Mouse (Mus musculus): ENCODE data around the gene Gabarap.

Gabarap gene

DNA sequence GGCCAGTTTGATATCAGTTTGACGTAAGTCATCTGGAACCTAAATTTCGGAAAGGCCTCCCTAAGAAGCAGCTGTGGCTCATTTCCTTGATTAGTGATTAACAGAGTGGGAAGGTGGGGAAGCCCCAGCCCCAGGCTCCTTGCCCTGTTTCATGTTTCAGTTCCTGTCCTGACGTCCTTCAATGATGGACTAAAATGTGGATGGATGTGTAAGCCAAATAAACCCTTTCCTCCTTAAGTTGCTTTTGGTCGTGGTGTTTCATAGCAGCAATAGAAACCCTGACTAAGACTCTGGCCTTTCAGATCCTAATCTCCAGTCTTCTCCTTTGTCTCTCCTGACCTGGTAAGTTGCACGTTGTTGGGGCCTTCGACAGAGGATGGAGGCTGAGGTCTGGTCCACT, 20.7 kb upstream of the Gabarap start:
- DNase-seq (ENCODE audit: low spot score), result no peak

DNA sequence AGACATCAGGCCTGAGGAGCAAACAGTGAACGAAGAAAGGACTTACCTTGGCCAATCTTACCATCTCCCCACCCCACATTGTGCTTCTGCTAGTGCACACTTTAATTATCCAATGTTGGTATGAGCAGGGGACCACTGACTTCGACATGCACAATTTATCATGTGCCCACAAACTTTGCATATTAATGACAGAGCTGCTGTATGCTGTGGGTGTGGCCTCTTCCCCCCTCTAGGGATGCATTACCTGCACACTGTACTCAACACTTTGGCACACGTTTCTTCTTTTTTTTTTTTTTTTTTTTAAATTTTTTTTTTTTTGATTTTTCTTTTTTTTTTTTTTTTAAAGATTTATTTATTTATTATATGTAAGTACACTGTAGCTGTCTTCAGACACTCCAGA, 20.2 kb upstream of the Gabarap start:
- no peak for DNase-seq (ENCODE audit: low spot score)

DNA sequence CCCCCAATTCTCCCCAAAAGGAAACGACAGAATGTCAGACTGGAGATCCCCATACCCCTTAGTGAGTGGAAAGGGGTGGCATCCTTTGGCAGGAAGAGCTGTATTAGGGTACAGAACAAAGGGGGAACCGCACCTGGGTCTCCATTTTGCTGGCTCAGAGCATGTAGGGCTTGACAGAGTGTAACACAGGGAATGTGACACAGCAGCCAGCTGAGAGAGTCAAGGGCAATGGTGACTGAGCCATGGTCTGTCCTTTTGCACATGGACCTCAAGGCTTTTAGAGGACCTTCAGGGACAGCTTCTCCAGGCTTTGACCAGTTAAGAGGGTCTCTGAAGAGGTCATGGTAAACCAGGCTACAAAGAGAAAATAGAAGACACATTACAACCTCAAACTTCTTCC, 16.0 kb upstream of the Gabarap start:
- no peak for DNase-seq (ENCODE audit: low spot score)

DNA sequence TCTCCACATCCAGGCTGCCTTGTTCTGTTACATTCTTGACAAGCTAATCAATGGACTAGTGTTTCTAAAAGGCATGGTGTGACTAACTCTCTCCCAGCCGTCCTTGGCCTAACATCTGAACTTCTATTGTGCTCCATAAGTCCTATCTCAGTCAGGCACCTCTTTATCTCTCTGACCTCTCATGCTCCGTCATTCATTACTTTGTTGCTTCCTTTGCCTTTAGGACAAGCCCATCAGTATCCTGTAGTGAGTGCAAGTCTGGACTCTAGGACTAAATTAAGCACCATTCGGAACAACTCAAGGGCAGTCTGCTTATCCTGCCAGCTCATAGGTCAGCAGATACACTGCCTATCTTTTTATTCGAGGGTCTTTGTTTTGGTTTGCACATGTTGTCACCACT, 14.7 kb upstream of the Gabarap start:
- DNase-seq (ENCODE audit: low spot score), result no peak

DNA sequence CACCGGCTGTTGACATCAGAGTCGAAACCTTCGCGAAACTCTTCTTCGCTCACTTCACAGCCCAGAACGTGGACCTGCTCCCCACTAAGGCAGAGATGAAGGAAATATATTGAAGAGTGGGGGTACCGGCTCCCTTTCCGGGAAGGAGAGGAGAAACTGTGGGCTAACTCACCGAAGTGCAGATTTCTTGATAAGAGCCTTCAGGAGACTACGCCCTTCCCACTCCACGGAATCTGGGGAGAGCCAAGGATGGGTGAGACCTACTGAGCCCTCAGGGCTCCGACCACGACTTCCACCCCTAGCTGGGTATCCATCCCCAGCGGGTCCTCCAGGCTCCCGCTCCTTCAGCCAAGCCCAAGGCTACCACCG, 11.1 kb upstream of the Gabarap start:
- no peak for DNase-seq (ENCODE audit: low spot score)

DNA sequence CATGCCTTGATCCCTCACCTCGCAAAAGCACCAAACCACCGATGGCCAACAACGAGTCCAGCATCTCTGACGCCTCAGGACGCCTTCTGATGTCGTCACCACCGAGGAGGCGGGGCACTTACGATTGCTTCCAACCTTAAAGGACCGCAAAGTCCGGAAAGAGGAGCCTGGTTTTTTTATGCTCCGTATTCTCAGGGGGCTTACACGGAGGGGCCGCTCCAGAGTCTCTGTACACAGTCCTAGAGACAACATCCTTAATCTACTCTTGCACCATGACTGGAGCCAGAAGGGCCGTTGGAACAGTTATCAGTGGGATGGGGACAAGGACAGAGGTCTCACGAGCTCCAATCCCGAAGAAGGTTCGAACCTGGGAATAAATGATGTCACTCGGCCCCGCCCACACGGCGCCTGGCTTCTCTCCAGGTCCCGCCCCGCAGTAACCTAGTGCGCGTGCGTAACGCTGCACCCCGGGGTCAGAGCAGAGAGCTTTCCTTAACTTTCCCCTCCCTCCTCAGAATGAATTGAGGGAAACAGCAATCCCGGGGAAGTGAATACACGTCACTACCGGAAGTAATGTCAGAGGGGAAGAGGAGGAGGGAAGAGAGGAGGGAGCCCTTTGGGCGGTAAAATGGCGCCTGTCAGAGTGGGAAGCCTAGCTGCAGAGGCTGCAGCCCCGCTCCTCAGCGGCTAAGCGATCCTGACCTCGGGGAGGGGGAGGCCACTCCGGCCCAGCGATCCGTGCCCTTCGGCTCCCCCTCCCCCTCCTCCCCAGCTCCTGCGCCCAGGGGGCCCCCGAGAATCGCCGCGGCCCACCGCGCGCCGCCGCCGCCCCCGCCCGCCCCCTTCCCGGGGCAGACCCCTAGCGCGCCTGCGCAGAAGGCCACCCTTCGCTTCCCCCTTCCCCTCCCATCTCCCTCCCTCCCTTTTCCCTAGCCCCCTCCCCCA, 10.5 kb upstream of the Gabarap start:
- peak; percentile 99 for DNase-seq (ENCODE audit: low spot score)

DNA sequence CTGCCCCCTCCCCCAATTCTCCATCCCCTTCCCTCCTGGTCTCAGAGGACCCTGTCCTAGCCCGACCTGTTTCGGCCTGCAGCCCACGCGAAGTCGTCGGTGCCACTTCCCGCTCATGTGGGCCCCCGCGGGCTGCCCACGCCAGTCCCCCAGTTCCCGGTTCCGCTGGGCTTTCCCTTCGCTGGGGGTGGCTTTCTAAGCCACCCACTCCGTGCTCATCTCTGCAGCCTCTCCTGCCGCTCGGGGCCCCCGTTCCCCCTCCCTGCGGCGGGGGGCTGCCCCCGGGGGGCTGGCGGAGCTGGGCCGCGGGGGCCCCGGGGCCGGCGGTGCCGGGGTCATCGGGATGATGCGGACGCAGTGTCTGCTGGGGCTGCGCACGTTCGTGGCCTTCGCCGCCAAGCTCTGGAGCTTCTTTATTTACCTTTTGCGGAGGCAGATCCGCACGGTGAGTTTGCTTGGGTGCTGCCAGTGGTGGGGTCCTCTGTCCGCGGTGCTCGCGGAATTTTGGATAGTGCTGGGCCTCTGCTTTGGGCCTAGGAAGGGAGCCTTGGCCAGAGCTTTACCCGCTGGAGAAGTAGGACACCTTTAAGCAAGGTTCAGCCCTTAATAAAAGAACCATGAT, 9.7 kb upstream of the Gabarap start, which contains the start of gene Ctdnep1:
Gene Ctdnep1, plus strand, starts transcription at position 16 of the 622 bp plus-strand sequence.
- no peak for DNase-seq (ENCODE audit: low spot score)

DNA sequence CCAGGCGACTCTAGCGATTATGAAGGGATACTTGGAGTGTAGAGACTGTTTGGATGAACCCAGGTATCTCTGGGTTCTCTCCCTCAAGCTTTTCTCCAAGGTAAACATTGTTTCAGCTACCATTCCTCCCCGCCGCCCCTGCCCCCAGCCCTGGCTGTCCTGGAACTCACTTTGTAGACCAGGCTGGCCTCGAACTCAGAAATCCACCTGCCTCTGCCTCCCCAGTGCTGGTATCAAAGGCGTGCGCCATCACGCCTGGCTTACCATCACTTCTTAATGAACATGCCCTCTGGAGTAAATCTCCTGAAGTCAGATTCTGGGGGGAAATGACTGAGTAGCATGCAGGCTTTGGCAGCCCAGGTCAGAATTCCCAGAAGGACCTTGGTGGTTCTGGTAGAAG, 8.7 kb upstream of the Gabarap start, which contains the start of gene Elp5:
Gene Elp5, minus strand, starts transcription at position 293 of the 400 bp plus-strand sequence.
- DNase-seq (ENCODE audit: low spot score), result no peak

DNA sequence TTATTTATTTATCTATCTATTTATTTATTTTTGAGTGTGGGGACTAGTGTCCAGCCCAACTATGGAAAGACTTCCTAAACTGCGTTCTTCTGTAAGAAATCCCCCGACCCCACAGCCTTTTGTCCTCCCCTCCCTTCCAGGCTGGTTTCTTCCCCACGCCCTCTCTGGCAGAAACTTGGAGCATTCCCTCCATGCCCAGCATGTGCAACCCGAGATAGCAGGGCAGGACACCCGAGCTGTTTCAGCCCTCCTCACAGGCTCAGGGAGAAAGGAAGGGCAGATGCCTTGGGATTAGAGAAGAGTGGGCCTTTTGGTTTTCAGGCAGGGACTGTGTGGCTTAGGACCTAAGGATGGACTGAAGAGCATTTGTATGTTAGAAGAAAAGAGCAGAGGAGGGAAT, 8.1 kb upstream of the Gabarap start:
- DNase-seq (ENCODE audit: low spot score), result no peak

DNA sequence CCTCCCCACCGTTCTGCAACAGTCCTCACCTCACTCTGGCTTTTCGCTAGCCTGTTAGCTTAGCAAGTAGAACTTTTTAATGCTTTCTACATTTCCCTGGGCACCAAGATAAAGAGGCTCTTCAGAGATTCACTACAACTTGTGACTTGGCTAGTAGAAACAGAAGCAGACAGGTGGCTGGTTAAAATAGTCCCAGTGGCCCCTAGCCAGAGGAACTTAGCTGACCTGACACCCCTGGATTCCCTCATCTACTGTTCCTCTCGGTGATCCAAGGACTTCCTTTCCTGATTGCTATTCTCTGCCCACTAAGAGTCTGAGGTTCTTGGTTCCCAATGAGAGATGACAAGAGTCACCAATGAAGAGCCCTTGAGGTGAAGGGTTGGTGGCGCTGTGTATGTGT, 7.6 kb upstream of the Gabarap start:
- no peak for DNase-seq (ENCODE audit: low spot score)

DNA sequence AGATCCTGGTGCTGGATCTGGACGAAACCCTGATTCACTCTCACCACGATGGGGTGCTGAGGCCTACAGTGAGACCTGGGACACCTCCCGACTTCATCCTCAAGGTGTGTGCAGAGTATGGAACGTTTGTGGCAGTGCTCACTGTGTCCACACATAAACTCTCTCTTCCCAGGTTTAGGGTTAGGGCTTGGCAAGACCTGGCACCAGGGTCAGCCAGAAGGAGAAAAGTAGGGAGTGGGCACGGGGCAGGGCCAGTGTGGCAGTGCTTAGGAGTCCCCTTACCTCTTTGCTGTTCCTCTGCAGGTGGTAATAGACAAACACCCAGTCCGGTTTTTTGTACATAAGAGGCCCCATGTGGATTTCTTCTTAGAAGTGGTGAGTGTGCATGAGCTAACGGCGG, 6.5 kb upstream of the Gabarap start:
- no peak for DNase-seq (ENCODE audit: low spot score)

DNA sequence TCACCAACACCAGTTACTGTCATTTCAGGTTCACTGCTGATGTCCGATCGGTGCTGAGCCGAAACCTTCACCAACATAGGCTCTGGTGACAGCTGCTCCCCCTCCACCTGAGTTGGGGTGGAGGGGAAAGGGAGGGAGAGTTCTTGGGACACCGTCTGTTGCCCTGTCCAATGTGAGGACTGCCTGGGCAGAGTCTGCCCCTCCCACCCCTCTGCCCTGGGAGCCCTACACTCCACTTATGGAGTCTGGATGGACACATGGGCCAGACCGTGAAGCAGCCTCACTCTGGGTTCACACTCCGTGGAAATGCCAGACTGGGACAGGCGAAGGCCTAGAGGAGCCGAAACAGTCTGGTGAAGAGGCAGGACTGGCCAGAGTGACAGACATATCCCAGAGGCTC, 994 bp upstream of the Gabarap start:
- no peak for DNase-seq (ENCODE audit: low spot score)

DNA sequence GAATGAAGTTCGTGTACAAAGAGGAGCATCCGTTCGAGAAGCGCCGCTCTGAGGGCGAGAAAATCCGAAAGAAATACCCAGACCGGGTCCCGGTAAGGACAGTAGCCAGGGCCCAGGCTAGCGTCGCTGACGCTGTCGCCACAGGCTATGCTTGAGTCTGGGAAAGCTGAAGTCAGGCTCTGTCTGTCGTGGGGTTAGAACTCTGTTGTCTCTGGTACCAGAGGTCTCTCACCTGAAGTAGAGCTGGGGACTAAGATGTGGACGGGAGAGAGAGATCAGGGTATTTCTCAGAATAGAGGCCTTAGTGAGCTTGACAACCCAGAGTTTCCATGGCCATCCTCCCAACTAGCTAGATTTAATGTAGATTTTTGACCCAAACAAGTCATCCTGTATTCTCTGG, 768 bp downstream of the Gabarap start:
- no peak for DNase-seq (ENCODE audit: low spot score)

DNA sequence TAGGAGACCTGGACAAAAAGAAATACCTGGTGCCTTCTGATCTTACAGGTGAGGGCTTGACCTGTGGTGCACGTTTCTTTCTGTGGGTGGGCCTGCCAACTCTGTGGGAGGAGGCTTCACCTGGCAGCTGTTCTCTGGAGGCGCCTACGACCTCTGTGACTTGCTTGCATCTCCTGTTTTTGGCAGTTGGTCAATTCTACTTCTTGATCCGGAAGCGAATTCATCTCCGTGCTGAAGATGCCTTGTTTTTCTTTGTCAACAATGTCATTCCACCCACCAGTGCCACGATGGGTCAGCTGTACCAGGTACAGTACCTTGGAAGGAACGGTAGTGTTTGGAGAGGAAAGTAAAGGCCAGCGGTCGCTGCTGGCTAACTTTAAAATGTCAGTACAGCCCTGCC, 1.5 kb downstream of the Gabarap start:
- no peak for DNase-seq (ENCODE audit: low spot score)

DNA sequence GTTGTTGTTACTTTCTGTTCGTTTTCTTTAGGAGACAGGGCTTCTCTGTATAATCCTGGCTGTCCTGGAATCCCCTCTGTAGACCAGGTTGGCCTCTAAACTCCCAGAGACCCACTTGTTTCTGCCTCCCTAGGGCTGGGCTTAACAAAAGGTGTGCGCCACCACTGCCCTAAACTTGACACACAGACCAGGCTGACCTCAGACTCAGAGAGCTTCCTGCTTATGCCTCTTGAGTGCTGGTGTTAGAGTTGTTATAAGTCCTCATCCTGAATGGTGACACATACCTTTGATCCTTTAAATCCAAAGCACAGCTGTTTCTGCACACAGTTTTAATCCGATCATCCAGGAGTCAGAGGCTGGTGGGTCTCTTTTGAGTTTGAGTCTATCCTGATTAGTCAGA, 2.0 kb downstream of the Gabarap start:
- DNase-seq (ENCODE audit: low spot score), result no peak

DNA sequence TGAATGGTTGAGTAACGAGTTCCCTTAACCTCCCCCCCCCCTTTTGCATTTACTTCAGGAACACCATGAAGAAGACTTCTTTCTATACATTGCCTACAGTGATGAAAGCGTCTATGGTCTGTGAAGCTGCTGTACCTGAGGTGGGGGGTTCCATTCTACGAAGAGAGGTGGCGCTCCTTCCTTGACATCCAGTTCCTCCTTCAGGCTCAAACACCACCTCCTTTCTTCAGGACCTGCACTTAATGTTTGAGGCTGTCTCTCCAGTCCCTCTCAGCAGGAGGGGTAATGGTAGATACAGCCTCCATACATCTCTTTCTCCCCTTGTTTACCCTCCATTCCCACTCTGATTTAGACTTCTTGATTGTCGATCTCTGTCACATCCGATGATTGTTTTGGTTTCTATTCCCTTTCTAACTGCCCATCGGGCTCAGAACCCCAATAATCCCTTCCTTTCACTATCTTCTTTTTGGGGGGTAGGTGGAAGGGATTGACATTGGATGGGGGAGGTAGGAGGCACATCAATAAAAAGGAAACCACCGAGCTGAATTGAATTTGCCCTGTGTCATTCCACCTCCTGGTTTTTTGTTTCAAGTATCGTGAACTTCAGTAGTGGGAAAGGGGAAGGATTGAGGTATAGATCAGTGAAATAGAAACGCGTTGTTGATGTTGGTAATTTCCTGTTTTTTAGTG, 3.6 kb downstream of the Gabarap start:
- DNase-seq (ENCODE audit: low spot score), result no peak

DNA sequence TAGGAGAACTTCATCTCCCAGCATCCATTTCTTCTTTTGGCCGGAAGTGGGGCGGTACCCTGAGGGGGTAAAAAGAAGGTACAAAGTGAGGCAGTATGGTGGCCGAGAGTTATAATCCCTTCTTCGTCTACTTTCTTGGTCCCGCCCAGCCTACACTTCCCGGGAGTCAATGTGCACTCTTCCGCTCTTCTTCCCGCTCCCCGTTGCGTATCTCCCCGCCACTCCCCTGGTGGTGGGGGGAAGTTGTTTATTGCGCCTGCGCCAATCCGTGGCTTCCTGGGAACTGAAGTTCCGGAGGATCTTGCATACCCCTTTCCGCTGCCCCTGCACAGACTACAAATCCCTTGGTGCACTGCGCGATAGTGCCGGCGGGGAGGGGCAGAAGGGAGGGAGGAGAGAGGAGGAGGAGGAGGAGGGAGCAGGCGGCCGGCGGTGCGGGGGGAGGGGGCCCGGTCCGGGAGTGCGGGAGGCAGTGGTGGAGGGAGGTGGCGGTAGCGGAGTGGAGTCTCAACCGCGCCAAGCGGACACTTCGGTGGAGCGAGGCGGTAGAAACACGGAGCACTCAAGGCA, 4.5 kb downstream of the Gabarap start, which contains the start of gene Phf23:
Gene Phf23, plus strand, starts transcription at position 387 of the 570 bp plus-strand sequence.
- DNase-seq (ENCODE audit: low spot score), result peak; percentile 91

DNA sequence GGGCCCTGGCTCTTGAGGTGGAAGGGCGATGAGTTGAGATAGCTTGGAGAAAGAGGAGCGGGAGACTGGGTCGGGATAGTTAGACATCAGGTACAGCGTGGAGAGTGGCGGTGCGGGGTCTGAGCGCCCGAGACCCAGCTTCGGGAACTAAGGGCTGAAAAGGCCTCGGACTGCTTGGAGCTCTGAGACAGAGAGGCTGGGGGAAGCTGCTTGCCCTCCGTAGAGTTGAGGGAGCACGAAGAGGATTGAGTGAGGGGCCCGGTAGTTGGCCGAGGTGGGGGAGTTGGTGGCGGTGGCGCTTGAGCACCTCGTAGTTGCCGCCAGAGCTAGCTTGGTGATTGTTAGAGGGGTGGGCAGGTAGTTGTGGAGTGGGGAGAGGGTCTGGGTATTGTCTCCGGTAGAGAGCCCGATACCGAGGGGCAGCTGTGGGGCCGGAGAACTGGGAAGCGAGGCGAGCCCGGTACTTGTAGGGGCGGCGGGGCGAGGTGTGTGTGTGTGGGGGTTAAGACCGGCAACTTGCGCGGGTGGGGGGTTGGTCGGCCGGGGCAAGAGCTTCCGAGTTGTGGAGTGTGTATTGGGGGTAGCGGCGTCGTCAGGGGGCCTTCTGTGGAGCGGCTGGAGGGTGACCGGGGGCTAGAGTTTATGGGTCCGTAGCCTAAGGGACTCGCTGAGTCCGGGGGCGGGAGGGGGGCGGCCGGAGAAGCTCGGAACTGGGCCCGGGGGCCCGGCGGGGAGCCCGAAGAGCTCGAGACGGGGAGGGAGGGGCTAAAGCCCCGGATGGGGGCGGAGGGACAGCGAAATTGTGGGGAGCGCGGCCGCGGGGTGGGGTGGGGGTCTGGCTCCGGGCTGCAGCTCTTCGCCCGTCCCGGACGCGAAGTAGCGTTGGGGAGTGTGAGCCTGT, 5.5 kb downstream of the Gabarap start:
- no peak for DNase-seq (ENCODE audit: low spot score)

DNA sequence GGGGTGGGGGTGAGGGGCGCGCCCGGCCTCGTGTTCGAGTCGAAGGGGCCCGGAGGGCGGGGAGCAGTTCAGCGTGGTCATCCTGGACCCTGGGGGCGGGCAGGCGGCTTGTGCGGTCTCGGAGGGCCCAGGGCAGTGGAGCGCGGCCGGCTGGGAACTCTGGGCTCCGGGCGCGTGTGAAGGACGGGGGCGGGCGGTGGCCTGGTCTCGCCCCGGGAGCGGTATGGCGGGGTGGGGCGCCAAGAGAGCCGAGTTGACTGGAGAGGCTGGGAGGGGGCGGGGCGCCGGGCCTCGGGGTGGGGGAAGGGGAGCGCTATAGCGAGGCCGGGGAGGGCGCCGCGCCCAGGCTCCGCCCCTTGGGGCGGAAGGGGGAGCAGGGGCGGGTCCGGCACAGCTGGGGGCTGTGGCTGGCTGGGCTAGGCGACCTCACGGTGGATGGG, 6.1 kb downstream of the Gabarap start:
- no peak for DNase-seq (ENCODE audit: low spot score)

DNA sequence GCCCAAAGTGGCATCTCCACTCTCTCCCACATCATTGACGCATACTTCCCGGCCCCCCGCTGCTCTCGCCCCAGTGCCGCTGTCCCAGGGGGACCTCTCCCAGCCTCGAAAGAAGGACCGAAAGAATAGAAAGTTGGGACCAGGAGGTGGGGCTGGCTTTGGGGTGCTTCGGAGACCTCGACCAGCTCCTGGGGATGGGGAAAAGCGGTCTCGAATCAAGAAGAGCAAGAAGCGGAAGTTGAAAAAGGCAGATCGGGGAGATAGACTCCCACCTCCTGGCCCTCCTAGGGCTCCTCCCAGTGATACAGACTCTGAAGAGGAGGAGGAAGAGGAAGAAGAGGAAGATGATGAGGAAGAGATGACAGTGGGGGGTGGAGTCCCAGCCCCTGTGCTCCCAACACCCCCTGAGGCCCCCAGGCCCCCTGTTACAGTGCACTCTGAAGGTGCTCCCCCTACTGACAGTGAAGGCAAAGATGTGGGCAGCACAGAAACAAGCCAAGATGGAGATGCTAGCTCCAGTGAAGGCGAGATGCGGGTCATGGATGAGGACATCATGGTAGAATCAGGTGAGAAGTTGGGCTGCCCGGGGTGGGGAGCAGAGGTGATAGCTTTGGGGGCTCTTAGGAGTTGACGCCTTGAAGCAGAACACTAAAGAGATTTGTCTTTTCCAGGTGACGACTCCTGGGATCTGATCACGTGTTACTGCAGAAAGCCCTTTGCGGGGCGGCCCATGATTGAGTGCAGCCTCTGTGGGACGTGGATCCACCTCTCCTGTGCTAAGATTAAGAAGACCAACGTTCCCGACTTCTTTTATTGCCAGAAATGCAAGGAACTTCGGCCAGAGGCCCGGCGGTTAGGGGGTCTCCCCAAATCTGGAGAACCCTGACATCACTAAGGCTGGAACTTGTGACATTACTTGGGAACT, 7.9 kb downstream of the Gabarap start:
- no peak for DNase-seq (ENCODE audit: low spot score)

All from layer of hippocampus, adult 9-10 months (tissue).